Mouse (Mus musculus): ENCODE measurements around the gene Stat3.

DNA sequence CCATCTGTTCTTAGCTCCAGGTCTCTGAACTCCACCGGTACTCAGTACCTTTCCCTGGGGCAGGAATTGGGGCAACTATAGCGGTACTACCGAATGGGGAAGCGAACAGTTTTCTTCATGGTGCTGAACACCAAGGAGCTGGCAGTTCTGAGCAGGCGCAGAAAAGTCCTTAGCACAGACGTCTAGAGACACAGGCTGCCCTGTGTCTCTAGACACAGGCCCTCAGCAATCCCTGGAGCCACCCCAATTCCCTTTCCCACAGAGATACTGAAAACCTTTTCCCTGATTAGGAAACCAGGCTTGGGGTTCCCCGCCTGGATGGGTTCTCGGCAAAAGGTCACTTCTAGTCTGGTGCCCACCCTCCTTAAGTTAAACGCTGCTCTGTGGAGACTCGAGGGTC lies 32.1 kb upstream of the Stat3 start:
- TF ChIP-seq POLR2A (IDR thresholded peaks at IDR 0.05; ENCODE audit: low read depth, low read length) (no peak), CTCF (conservative IDR thresholded peaks at IDR 0.05; ENCODE audit: insufficient read depth, insufficient read length, low read depth, low read length) (no peak)

All from kidney, adult 2 months (tissue).